Mouse (Mus musculus) adrenal gland, adult (tissue): ENCODE results near the gene Dnah8.

Source experiments
- DNase-seq, 2 experiments: peaks; one replicate each; pipeline ENCODE4 v3.0.0; 2022 to 2023; ENCODE audit warnings: low spot score in 1 of 2; ENCODE audit not compliant: inconsistent age in 2 of 2

Dnah8 gene

DNA sequence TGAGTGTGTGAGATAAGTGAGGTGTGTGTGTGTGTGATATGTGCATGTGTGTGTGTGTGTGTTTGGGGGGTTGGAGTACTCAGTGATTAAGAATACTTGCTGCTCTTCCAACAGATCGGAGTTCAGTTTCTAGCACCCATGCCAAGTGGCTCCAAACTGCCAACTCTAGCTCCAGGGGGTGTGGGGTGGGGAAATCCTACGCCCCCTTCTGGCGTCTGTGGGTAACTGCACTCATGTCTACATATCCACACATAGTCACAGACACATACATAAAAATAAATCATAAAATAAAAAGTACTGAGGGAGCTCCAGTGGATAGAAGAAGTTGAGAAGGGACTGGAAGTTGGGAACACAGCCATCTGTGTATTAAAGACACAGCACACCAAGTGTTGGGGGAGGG lies 119.8 kb downstream of the Dnah8 start:
- DNase-seq, result no peak

DNA sequence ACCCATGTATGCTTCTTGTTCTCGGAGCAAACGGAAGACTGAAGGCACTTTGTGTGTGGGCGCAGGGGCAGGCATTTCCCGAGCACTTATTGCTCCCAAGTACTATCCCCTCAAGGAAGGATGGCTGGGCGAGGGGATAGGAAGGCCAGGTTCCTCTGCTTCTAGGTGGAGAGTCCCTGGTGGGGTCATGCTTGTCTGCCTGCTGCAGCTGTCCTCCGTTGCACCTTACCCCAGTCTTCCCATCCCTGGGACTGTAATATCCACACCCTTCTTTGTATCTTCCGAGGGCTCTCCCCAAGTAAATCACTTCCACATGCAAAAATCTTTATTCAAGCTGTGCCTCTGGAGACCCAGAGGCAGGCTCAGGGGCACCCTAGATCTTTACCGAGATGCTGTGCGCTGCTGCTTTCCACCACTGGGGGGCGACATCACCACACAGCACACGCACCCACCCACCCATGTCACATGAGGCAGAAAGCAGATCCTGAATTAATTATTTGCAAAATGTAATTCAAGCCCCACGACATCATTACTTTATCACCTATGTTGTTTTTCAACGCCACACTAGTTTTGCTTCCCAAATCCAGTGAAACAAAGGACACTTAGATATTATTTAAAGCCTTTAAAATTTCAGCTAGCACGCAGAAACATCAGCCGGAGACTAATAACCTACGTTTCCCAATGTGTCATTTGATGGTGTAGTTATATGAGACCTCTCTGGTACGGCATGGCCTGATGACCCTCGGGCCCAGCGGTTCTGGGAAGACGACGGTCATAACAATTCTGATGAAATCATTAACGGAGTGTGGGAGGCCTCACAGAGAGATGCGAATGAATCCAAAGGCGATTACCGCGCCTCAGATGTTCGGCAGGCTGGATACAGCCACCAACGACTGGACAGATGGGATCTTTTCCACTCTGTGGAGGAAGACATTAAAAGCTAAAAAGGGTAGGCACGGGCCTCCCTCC lies 122.2 kb downstream of the Dnah8 start:
- peak; percentile 30 to 80 for DNase-seq

GRCm38 (mm10) chr17:30749391-30749790 lies 125.2 kb downstream of the Dnah8 start:
- DNase-seq, result no peak

GRCm38 (mm10) chr17:30750269-30750668 lies 126.1 kb downstream of the Dnah8 start:
- no peak for DNase-seq

DNA sequence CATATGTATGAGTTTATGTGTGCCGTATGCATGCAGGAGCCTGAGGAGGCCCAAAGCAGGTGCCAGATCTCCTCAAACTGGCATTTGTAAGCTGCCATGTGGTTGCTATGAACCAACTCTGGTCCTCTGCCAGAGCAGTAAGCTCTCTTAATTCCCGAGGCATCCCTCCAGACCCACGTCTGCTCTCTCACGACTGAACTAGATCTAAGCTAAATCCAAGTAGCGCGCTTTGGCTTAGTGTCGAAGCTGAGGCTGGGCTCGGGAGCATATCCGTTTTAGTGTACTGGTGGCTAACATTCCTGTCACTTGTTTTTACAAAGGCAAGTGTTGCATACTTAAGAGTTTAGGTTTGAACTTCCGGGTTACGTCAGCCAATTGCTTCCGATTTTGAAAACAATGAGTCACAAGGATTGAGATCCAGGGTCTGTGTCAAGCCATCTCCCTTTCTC lies 128.2 kb downstream of the Dnah8 start:
- no peak for DNase-seq

- DNase-seq, result no peak
Observed at GRCm38 (mm10) chr17:30753201-30753600, 129.0 kb downstream of the Dnah8 start.

- no peak for DNase-seq
Observed at GRCm38 (mm10) chr17:30756771-30757170, 132.6 kb downstream of the Dnah8 start.

DNA sequence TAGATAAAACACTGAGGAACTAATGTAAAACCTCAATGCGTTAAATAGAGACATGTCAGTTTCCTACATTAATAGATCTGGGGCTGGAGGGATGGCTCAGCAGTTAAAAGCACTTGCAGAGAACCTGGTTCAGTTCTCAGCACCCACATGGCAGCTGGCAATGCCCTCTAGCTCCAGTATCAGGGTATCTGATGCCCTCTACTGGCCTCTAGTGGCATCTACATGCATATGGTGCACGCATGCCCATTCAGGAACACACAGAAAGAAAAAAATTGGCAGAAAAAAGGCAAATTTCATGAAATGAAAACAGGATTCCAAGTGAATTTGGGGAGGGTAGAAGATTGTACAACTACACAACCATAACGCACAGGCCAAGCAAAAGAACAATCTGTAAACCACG lies 136.2 kb downstream of the Dnah8 start:
- no peak for DNase-seq

- no peak for DNase-seq
Observed at GRCm38 (mm10) chr17:30764276-30764675, 140.1 kb downstream of the Dnah8 start.

GRCm38 (mm10) chr17:30774416-30774815 lies 150.3 kb downstream of the Dnah8 start:
- DNase-seq, result no peak

DNA sequence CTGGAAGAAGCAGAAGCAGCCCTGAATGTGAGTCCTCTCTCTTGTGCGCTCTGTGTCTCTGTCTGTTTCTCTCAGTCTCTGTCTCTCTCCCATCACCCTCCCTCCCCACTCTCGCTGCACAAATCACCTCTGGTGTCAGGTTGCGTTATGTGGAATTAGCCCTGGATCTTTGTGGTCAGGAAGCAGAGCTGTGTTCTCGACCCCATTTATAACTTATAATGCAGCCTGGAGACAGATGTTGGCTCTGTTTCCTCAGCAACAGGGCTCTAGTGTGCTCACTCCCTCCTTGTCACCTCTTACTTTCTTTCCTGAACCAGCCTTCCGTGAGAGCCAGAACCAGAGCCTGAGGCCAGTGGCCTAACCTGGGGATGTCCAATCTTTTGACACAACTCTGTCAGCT lies 150.9 kb downstream of the Dnah8 start:
- DNase-seq, result no peak

GRCm38 (mm10) chr17:30781046-30781445 lies 156.9 kb downstream of the Dnah8 start:
- DNase-seq, result no peak

- no peak for DNase-seq
Observed at GRCm38 (mm10) chr17:30782286-30782685, 158.1 kb downstream of the Dnah8 start.

DNA sequence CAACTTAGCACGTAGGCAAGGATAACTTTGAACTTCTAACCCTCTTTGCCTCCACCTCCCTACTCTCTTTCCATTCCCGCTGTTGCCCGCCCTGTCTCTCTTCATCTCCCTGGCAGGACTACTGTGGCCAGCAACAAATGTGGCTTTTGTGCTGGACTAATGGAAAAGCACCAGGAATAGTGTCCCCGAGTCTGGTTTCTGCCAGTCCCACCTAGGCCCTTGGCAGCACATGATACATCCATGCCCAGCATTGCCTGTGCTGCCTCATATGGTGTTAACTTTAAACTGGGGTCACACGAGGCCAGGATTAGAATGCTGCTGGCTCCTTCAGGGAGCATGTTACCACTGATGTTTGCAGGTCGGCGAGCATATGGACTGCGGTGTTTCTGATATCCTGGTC lies 164.2 kb downstream of the Dnah8 start:
- no peak for DNase-seq

DNA sequence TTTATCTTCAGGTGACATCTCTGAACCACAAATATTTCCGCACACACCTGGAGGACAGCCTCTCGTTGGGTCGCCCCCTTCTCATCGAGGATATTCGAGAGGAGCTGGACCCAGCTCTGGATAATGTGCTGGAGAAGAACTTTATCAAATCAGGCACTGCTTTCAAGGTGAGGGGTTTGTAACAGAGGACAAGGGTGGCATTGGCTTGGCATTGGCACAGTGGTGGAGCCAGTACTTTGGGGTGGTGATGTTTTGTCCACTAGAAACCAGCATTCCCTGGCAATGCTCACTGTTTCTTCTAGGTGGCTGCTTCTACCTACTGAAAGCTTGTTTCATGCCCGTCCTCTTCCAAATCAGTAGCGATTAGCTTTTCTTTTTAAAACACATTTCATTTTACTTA lies 166.7 kb downstream of the Dnah8 start:
- DNase-seq, result no peak

- no peak for DNase-seq
Observed at GRCm38 (mm10) chr17:30792396-30792795, 168.2 kb downstream of the Dnah8 start.

GRCm38 (mm10) chr17:30796616-30797015 lies 172.5 kb downstream of the Dnah8 start:
- no peak for DNase-seq

DNA sequence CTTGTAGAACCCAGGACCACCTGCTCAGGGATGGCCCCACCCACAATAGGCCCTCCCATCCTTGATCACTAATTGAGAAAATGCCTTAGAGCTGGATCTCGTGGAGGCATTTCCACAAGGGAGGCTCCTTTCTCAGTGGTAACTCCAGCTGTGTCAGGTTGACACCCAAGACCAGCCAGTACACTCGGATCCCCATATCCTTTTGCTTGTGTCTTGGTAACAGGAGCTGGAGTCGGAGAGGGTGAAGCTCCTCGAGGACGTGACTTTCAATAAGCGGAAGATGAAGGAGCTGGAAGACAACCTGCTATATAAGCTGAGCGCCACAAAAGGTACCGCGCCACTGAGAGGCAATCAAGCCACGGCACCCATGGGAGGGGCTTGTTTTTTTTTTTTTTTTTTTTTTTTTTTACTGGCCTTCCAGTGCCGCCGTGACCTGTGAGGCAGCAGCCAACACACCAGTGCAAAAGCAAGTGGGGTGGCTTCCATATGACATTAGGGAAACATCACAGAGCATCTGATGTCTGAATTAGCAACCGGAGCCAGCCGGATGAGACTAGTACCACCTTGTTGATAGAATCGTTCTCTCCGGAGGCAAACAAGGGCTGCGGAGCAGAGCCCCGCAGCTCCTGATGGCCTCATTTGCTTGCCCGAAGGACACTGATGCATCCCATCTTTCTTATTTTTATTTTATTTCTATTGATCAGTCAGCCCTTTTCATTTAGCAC lies 176.3 kb downstream of the Dnah8 start:
- no peak for DNase-seq

DNA sequence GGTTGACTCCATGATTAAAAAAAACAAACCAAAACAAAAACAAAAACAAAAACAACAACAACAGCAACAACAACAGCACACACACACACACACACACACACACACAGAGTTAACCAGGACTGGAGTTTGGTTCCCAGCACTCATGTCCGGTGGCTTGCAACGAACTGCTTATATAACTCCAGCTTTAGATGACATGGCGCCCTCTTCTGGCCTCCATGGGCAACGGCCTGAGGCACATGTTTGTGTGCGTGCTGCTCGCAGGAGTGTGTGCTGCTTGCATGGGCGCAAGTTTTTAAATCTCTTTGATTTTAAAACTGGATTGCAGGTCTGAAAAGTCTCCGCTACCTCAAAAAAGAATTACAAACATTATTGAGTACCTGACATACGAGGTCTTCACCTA lies 179.5 kb downstream of the Dnah8 start:
- DNase-seq, result no peak

- DNase-seq, result no peak
Observed at GRCm38 (mm10) chr17:30804955-30805354, 180.8 kb downstream of the Dnah8 start.

- no peak for DNase-seq
Observed at GRCm38 (mm10) chr17:30805511-30806059, 181.4 kb downstream of the Dnah8 start.
